Mouse (Mus musculus) liver, adult 2 months (tissue): ENCODE data around the gene Gys1.

ENCODE experiments used
- CTCF ChIP-seq: fragments of 200-500 bp; IDR thresholded peaks from 2 replicates; pipeline ENCODE4 v1.5.1; 2011; ENCODE audit warnings: low read depth, low read length, control low read depth
- POLR2A ChIP-seq: fragments of 200-500 bp; IDR thresholded peaks from 2 replicates; pipeline ENCODE4 v1.6.1; 2011; ENCODE audit warnings: low read length, control low read depth; ENCODE audit not compliant: insufficient read depth; ENCODE audit errors: extremely low read depth

GRCm38 (mm10) chr7:45470869-45471268 lies 36.2 kb downstream of the Gys1 start:
- TF ChIP-seq POLR2A, result no peak
- peak; percentile 22; the same call in 1 of the 2 replicates for TF ChIP-seq CTCF
